Mouse (Mus musculus): ENCODE data around the gene Gstm6. TPM values are rescaled to one million over a fixed set of nuclear protein-coding genes. Genes with fewer than 3 reads are reported as not detected.
"Not testable (repeated sequence)": the region's sequence is repeated elsewhere in the genome, so short reads cannot be mapped to it uniquely, and the experiment has no call there.

Gene Gstm6
- polyA plus RNA-seq, 1 experiment from 2014 or later: not detected

DNA sequence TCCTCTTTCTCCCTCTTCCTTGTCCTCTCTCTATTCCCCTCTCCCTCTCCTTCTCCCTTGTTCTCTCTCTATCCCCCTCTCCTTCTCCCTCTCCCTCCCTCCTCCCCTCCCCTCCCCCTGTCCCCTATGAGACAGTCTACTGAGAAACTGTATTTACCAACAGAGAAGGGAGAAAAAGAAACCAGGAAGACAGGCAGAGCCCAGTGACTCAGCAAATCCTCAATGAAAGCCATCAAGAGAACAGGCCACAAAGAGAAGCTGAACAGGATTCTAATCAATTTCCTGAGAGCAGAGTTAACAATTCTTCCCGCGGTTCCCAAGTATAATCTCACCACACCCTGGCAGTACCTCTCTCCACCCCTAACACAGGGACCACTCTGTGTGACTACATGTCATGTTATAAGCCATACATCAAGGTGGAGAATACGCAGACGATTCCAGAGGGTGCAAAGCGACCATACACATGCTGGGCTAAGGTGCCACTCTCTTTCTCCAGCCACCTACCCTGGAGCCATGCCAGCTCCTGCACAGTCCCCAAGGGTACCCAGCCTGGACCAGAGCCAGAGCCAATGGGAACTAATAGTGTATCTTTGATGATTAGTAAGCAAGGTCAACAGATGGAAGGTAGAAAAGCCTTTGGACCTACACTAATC is 21.2 kb upstream of the Gstm6 start:
- no peaks in the 10 kb centered on the region for H3K36me3 ChIP-seq (ENCODE audit: inconsistent target)
- H3K4me3 ChIP-seq (ENCODE audit: inconsistent target): no peak overlapping the region
- WGBS (ENCODE audit: missing documents): 53% methylated on average over 5 of the region's 5 CpGs
- H3K27ac ChIP-seq: peak overlapping the region; percentile 27
- H3K79me2 ChIP-seq (ENCODE audit: inconsistent target): no peaks in the 10 kb centered on the region

DNA sequence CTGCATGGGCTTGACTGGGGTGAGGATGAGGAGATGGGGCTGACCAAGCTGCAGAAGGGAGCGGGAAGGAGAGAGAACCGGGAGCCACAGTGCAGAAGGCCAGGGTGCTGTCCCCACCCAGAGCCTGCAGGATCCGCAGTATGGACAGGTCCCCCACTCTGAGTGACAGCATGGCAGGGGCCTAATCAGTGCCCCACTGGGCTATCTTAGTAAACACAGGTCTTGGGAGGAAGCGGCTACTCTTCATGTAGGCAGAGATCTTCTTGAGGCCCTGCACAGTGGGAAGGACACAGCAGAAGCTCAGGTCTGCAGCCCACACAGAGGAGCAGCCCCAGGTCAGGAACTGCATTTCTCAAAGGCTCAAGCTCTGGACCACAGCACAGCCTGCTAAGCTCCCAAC is 20.5 kb upstream of the Gstm6 start:
- H3K79me2 ChIP-seq (ENCODE audit: inconsistent target): no peaks in the 10 kb centered on the region
- WGBS (ENCODE audit: missing documents): 96% methylated on average over 4 of the region's 4 CpGs
- H3K4me3 ChIP-seq (ENCODE audit: inconsistent target): no peak overlapping the region
- peak overlapping the region; percentile 27 for H3K27ac ChIP-seq
- H3K36me3 ChIP-seq (ENCODE audit: inconsistent target): no peaks in the 10 kb centered on the region

DNA sequence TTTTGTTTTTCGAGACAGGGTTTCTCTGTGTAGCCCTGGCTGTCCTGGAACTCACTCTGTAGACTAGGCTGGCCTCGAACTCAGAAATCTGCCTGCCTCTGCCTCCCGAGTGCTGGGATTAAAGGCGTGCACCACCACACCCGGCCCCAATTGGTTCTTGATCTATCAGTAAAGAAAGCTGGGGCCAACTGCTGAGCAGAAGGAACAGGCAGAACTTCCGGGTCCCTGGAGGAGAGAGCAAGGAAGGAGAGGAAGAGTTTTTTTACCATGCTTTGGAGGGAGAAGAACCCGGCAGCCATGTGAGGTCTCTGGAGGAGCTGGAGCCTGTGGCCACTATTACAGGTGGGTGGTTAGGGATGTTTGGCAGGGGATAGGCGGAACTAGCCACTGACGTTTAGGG is 11.7 kb upstream of the Gstm6 start:
- H3K79me2 ChIP-seq (ENCODE audit: inconsistent target); H3K4me3 ChIP-seq (ENCODE audit: inconsistent target); H3K27ac ChIP-seq; H3K36me3 ChIP-seq (ENCODE audit: inconsistent target): not testable (repeated sequence)
- 100% methylated on average over 5 of the region's 9 CpGs for WGBS (ENCODE audit: missing documents)

DNA sequence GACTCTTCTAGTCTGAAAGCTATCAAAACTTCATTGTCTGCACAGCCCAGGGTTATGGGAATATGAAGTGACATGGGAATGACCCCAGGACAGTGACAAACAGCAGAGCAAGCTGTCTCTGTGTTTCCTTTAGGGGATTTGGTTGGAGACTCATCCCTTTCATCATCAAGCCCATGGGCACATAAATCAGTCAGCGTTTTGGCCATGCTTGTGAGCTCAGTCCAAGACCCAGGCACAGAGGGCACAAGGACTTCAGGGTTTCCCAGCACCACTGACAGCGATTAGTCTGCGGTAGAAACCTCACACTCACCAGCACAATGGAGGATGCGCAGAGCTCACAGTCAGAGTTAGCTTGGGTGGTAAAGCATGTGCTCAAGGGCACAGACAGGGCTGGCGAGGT is 10.4 kb upstream of the Gstm6 start:
- no peak overlapping the region for H3K4me3 ChIP-seq (ENCODE audit: inconsistent target)
- H3K36me3 ChIP-seq (ENCODE audit: inconsistent target): no peaks in the 10 kb centered on the region
- no peak overlapping the region for H3K27ac ChIP-seq
- no peaks in the 10 kb centered on the region for H3K79me2 ChIP-seq (ENCODE audit: inconsistent target)
- WGBS (ENCODE audit: missing documents): 92% methylated on average over 5 of the region's 5 CpGs

DNA sequence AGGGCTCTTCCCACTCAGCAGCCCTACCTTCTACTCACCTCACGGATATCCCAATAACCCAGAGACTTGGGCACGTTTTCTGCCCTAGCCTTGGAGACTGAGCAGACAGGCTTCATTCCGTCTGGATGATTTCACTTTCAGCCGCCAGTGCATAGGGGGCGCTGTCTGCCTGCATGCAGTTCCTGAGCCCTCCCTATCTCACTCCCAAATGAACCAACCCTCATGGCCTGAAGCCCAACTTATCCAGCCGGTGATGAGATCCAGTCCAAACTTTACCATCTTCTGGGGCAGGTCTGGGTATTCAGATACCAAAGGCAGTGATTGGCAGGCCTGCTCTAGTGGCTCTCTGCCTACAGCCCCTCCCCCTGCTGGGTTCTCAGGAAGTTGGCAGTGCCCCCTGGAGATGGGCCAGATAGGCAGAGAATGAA is 9.8 kb upstream of the Gstm6 start:
- no peak overlapping the region for H3K4me3 ChIP-seq (ENCODE audit: inconsistent target)
- no peak overlapping the region for H3K27ac ChIP-seq
- WGBS (ENCODE audit: missing documents): 31% methylated on average over 6 of the region's 6 CpGs
- H3K79me2 ChIP-seq (ENCODE audit: inconsistent target): no peaks in the 10 kb centered on the region
- no peaks in the 10 kb centered on the region for H3K36me3 ChIP-seq (ENCODE audit: inconsistent target)

DNA sequence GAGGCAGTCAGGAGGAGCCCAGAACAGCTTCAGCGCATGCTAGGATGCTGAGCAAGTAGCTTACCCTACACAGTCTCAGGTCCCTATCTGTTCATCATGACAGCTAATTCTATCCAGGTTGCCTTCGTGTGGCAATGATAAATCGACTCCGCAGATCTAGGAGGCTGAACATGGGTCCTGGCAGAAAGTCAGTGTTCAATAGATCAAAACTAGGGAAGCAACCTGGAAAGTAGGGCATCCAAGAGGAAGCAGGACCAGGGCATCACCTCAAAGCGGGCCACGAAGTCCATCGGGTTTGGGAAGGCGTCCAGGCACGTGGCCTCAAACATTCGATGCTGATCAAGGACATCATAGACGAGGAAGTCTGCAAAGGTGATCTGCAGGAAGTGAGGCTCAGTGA is 7.0 kb upstream of the Gstm6 start:
- Histone ChIP-seq H3K4me3 (ENCODE audit: inconsistent target) (no peak overlapping the region), H3K79me2 (ENCODE audit: inconsistent target) (no peaks in the 10 kb centered on the region)
- 93% methylated on average over 8 of the region's 11 CpGs for WGBS (ENCODE audit: missing documents)

DNA sequence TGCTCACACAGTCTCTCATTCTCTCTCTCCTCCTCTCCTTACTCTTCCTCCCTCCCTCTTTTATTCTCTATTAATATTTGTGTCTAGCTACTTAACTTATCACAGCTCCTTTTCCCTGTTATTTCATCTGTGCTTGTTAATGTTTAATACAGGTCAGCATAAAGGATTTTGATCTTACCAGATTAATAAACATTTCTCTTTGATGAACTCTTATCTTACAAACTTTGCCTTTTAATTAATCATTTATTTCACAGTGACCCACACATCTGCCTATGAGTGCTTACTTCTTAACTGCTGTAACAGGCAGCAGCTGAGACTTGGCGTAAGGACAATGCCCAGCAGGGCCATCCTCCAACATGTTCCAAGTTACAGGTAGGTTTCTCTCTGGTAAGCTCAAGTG is 5.9 kb upstream of the Gstm6 start:
- H3K79me2 ChIP-seq (ENCODE audit: inconsistent target); H3K4me3 ChIP-seq (ENCODE audit: inconsistent target); H3K36me3 ChIP-seq (ENCODE audit: inconsistent target); H3K27ac ChIP-seq: not testable (repeated sequence)
- WGBS (ENCODE audit: missing documents): 77% methylated on average over 1 of the region's 1 CpGs

More for the DNA sequence above, 7.0 kb upstream of the Gstm6 start:
- H3K36me3 ChIP-seq (ENCODE audit: inconsistent target): no peaks in the 10 kb centered on the region
- no peak overlapping the region for H3K27ac ChIP-seq

DNA sequence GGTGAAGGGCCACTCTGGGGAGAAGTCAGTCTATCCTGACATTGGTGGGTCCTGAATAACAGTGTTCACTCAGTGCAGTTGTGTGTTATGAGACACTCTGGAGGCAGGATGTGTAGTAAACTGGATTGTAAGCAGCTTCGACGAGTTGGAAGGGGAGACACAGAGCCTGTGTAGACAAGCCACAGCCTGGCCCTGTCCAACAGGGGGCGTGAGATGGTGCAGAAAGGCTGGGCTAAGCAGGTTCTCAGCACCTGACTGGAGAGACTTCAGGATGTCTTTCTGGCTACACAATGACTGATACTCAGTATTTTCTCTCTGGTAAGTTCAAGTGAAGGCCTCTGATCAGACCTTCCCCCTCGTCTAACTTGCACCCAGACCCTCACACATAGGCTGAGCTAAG is 2.2 kb upstream of the Gstm6 start:
- Histone ChIP-seq H3K27ac (no peak overlapping the region), H3K4me3 (ENCODE audit: inconsistent target) (no peak overlapping the region), H3K79me2 (ENCODE audit: inconsistent target) (no peaks in the 10 kb centered on the region), H3K36me3 (ENCODE audit: inconsistent target) (no peaks in the 10 kb centered on the region)
- 79% methylated on average over 4 of the region's 4 CpGs for WGBS (ENCODE audit: missing documents)

DNA sequence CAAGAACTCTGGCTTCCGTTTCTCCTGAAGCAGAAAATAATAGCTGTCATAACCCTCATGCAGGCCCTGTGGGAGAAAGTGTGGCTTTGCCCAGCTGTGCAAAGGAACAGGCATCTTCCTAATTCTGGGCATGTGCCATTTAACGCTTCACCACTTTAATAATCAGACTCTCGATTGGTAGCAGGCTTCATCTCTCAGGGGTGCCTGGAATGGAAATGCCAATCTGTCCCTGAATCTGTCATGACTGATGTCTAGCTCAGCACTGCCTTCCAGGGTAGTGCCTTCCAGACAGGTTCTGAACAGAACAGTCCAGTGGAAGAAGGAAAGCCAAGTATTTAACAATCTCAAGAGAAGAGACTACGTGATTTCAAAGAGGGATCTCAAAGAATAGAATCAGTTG is 2.3 kb downstream of the Gstm6 start:
- no peaks in the 10 kb centered on the region for H3K36me3 ChIP-seq (ENCODE audit: inconsistent target)
- no peak overlapping the region for H3K27ac ChIP-seq
- 94% methylated on average over 4 of the region's 4 CpGs for WGBS (ENCODE audit: missing documents)
- H3K79me2 ChIP-seq (ENCODE audit: inconsistent target): no peaks in the 10 kb centered on the region
- no peak overlapping the region for H3K4me3 ChIP-seq (ENCODE audit: inconsistent target)

DNA sequence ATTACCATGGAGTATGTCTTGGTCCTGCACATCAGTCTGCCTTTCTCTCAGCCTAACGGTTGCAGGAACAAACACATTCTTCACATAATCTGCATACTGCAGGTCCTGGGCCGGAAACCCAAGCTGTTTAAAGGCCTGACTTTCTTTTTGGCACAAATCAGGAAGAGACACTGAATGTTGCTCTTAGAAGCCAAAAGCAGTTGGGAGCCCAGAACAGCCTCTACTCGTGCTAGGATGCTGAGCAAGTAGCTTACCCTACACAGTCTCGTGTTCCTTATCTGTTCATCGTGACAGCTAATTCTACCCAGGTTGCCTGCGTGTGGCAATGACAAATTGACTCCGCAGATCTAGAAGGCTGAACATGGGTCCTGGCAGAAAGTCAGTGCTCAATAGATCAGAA is 3.0 kb downstream of the Gstm6 start:
- H3K79me2 ChIP-seq (ENCODE audit: inconsistent target): no peaks in the 10 kb centered on the region
- H3K27ac ChIP-seq: no peak overlapping the region
- 69% methylated on average over 7 of the region's 7 CpGs for WGBS (ENCODE audit: missing documents)
- H3K4me3 ChIP-seq (ENCODE audit: inconsistent target): no peak overlapping the region
- no peaks in the 10 kb centered on the region for H3K36me3 ChIP-seq (ENCODE audit: inconsistent target)

DNA sequence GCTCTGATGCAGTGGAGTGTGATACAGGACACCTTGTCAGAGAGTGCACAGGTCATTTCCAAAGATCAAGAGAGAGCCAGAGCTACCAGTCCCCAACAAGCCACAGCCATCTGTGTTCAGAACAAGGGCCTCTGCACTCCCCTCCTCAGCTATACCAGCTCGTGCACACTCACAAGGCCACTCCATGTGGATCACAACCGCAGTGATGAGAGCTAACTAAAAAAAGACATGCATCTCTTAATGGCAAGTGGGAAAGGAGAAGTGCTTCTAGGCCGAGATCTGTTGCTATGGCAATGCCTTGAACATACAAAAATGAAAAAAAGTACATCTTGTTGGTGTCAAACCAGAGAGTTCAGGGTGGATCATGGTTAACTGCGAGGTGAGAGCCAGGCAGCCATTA is 3.7 kb downstream of the Gstm6 start:
- peak overlapping the region; percentile 55 for H3K27ac ChIP-seq

DNA sequence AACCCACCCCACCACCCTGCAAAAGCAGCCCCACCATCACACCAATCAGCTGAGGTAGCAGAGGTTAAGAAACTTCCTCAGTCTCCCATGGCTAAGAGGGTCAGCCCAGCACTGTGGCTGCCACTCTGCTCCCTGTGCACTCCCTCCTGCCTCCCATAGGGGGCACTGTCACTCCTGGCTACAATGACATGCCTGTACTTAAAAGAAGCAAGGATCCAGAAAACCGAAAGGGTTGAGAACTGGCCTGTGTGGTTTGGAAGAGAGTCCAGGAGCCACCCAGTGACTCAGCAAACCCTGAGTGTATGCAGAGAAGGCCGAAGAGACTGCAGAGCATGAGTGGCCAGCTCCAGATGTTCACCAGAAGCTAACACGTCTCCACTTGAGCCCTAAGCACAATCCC is 4.1 kb downstream of the Gstm6 start:
- WGBS (ENCODE audit: missing documents): 8% methylated on average over 3 of the region's 3 CpGs
- H3K4me3 ChIP-seq (ENCODE audit: inconsistent target): no peak overlapping the region

More for the DNA sequence above, 3.7 kb downstream of the Gstm6 start:
- WGBS (ENCODE audit: missing documents): 11% methylated on average over 4 of the region's 4 CpGs
- no peaks in the 10 kb centered on the region for H3K79me2 ChIP-seq (ENCODE audit: inconsistent target)
- no peak overlapping the region for H3K4me3 ChIP-seq (ENCODE audit: inconsistent target)
- no peaks in the 10 kb centered on the region for H3K36me3 ChIP-seq (ENCODE audit: inconsistent target)

DNA sequence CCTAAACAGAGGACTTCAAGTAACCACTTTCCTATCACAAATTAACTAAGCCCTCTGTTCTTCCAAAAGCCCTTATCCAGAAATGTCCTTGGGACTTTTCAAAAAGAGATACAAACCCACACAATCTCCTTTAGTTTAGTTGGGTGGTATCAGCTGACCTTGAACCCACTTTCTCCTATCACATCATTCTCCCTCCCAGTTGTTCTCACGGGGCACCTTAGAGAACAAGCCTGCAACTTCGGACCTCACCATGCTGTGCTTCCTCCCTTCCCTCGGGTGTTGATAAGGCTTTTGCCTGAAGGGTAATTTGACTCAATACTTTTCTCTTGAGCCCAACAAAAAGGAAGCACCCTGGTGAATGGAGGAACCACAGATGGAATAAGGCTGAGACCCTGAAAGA is 7.7 kb downstream of the Gstm6 start:
- Histone ChIP-seq H3K79me2 (ENCODE audit: inconsistent target) (no peaks in the 10 kb centered on the region), H3K27ac (no peak overlapping the region), H3K4me3 (ENCODE audit: inconsistent target) (no peak overlapping the region), H3K36me3 (ENCODE audit: inconsistent target) (no peaks in the 10 kb centered on the region)
- WGBS (ENCODE audit: missing documents): 65% methylated on average over 3 of the region's 3 CpGs

More for the DNA sequence above, 4.1 kb downstream of the Gstm6 start:
- Histone ChIP-seq H3K36me3 (ENCODE audit: inconsistent target) (no peaks in the 10 kb centered on the region), H3K27ac (peak overlapping the region; percentile 55), H3K79me2 (ENCODE audit: inconsistent target) (no peaks in the 10 kb centered on the region)

DNA sequence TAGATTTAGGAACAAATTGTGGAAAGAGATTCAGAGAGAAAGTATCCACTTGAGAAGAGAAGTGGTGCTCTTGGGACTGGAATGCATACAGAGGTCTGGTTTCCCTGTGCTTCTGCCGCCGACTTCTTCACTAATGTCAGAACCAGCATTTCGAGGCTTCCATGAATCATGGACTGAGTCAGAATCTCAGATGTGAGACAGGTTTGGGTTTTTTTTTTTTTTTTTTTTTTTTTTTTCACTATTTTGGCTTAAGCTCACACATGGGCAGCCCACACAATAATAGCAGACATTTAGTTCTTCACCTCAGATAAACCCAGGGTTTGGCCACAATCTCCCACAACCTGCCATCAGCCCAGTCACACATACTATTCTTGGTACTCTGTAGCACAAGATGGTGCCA is 8.3 kb downstream of the Gstm6 start:
- Histone ChIP-seq H3K27ac (no peak overlapping the region), H3K4me3 (ENCODE audit: inconsistent target) (no peak overlapping the region), H3K36me3 (ENCODE audit: inconsistent target) (no peaks in the 10 kb centered on the region), H3K79me2 (ENCODE audit: inconsistent target) (no peaks in the 10 kb centered on the region)
- WGBS (ENCODE audit: missing documents): 89% methylated on average over 3 of the region's 3 CpGs

DNA sequence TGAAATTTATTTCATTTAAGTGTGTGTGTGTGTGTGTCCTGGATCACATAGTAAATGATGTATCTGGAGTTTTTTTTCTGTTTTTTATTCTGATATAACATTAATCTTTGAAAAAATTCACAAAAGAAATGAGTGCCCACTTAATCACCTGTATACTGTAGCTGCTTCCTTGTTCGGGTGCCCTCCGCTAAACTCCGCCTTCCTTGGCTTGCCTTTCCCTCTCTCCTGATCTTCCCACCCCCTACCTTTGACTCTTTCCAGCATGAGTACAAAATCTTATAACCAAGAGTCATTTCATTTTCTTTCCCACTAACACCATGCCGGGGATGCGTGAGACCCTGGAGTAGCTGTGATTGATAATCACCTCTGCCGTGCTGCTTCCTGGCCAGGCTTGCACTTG is 11.4 kb downstream of the Gstm6 start:
- no peaks in the 10 kb centered on the region for H3K36me3 ChIP-seq (ENCODE audit: inconsistent target)
- H3K79me2 ChIP-seq (ENCODE audit: inconsistent target): no peaks in the 10 kb centered on the region
- H3K27ac ChIP-seq: no peak overlapping the region
- no peak overlapping the region for H3K4me3 ChIP-seq (ENCODE audit: inconsistent target)
- WGBS (ENCODE audit: missing documents): 88% methylated on average over 6 of the region's 6 CpGs

DNA sequence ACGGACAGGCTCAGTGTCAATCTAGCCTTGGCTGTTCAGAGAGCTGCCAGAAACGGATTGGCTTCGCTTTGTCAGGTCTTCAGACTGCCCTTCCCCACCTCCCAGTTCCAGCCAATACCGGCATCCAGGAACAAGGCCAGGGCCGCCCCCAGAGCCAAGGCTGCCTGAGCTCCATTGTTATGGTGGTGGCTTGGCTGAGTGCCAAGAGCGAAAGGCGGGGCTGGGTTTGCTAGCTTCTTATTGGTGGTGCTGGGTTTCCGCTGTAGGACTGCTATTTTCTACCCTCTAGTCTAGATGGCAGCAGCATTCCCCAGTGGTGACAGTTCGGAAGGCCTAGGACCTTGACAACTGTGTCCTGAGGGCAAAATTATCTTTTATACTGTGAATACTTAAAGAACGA is 11.9 kb downstream of the Gstm6 start, which contains the start of gene Gstm7:
Gene Gstm7 (minus strand): TSS at position 148 of the 400 bp plus-strand sequence.
- H3K27ac ChIP-seq: no peak within 1 kb of the TSS
- WGBS (ENCODE audit: missing documents): 31% methylated on average over 10 of the region's 10 CpGs
- no peaks in the 10 kb centered on the region for H3K36me3 ChIP-seq (ENCODE audit: inconsistent target)
- no peak within 1 kb of the TSS for H3K4me3 ChIP-seq (ENCODE audit: inconsistent target)
- no peaks in the 10 kb centered on the region for H3K79me2 ChIP-seq (ENCODE audit: inconsistent target)
